Mouse (Mus musculus) C2C12 (cell line): ENCODE measurements around the gene Fam192a. TPM values are rescaled to one million over a fixed set of nuclear protein-coding genes. Genes with fewer than 3 reads are reported as not detected.

Experiments used
- H3K27me3 ChIP-seq: one replicate; pipeline ENCODE4 v1.6.1; 2011; ENCODE audit not compliant: control insufficient read depth, insufficient read depth, insufficient read length
- H3K36me3 ChIP-seq: one replicate; pipeline ENCODE4 v1.6.1; 2011; ENCODE audit not compliant: control insufficient read depth, insufficient read depth
- H3K4me3 ChIP-seq: one replicate; pipeline ENCODE4 v1.5.1; 2011; ENCODE audit warnings: mild to moderate bottlenecking, control low read depth; ENCODE audit not compliant: poor library complexity, insufficient read depth, severe bottlenecking
- H3K79me2 ChIP-seq: one replicate; pipeline ENCODE4 v1.6.1; 2011; ENCODE audit not compliant: control insufficient read depth, insufficient read depth
- H3K79me3 ChIP-seq: one replicate; pipeline ENCODE4 v1.6.1; 2011; ENCODE audit warnings: low read depth, control low read depth
- H3ac ChIP-seq: one replicate; pipeline ENCODE3; 2011; ENCODE audit warnings: low read depth; ENCODE audit not compliant: control insufficient read depth, insufficient read length
- CEBPB ChIP-seq: IDR thresholded peaks from one replicate; pipeline ENCODE4 v1.6.1; 2011; ENCODE audit warnings: low read depth, mild to moderate bottlenecking, control low read depth, moderate library complexity
- CTCF ChIP-seq: IDR thresholded peaks from one replicate; pipeline ENCODE4 v1.5.1; 2011; ENCODE audit not compliant: control insufficient read depth, insufficient read depth, insufficient read length
- FOSL1 ChIP-seq: IDR thresholded peaks from one replicate; pipeline ENCODE4 v1.8.0; 2011; ENCODE audit warnings: mild to moderate bottlenecking, low read length; ENCODE audit not compliant: poor library complexity, insufficient read depth, severe bottlenecking
- MAX ChIP-seq: IDR thresholded peaks from one replicate; pipeline ENCODE4 v1.6.1; 2011; ENCODE audit warnings: mild to moderate bottlenecking, control low read depth
- MYOD1 ChIP-seq: IDR thresholded peaks from one replicate; pipeline ENCODE4 v1.6.1; 2011; ENCODE audit warnings: low read depth; ENCODE audit not compliant: control insufficient read depth, insufficient read length
- MYOG ChIP-seq: IDR thresholded peaks from one replicate; pipeline ENCODE4 v1.6.1; 2011; ENCODE audit not compliant: control insufficient read depth, insufficient read length; ENCODE audit errors: extremely low read depth
- USF1 ChIP-seq: IDR thresholded peaks from one replicate; pipeline ENCODE4 v1.6.1; 2011; ENCODE audit warnings: low read depth, mild to moderate bottlenecking, control low read depth, moderate library complexity
- long read RNA-seq, 2 experiments: library from polyadenylated mRNA; unstranded; transcript quantifications; one replicate each; pipeline ENCODE4 v2.0.0; 2019 to 2020
- polyA plus RNA-seq: library from polyadenylated mRNA; unstranded; fragments of >200 nt; fragmentation: generic; extraction: Trizol; gene quantifications from one replicate; pipeline ENCODE4 v1.2.1, GENCODE M21; 2012; ENCODE audit warnings: missing spikeins

The Fam192a gene
- 23.6 TPM for polyA plus RNA-seq
- long read RNA-seq, experiment 1, transcript Fam192a-201 (8 exons, 2,873 nt): major isoform, 52 of 72 reads
- long read RNA-seq, experiment 1, partial matches to known transcripts: 2 of 72 reads
- long read RNA-seq, experiment 1, other reads (novel, unspliced or antisense): 15 of 72 reads
- long read RNA-seq, experiment 2, transcript Fam192a-201 (8 exons, 2,873 nt): major isoform, 221 of 309 reads
- long read RNA-seq, experiment 2, partial matches to known transcripts: 7 of 309 reads
- long read RNA-seq, experiment 2, other reads (novel, unspliced or antisense): 78 of 309 reads

DNA sequence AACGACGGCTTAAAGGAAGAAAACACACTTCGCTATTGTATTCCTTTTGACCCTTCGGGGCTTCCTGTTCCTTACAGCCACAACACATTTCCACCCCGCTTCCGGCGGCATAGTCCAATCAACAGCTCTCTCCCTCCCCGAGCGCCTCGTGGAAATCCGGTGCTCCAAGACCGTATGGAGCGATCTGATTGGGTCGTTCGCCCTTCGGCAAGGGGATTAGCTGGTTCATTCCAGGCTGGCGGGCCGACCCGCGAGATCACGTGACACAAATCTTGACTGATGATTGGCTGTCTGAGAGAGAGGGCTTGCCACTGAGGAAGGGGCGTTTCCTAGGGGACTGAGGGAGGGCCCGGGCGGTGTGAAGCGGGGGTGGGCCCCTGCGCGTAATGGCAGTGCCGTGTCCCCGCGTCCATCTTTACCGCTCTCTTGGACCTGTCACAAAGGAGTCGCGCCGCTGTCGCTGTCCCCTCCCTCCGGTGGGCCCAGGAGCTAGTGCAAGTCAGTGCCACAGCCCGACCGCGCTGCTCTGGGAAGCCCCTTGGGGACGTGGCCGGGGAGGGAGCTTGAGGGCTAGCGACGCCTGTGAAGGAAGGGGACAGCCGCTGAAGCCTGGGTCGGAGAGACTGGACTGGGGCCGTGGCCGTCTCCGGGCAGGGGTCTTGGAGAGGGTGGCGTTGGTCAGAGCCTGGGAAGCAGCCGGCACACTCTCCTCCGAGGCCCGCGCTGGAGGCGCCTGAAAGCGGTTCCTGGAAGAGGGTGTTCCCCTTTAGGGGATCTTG lies at the start of gene Fam192a, which contains the start of gene Rspry1:
TSS of gene Fam192a (minus strand) at position 391 of the 779 bp plus-strand sequence.
TSS of gene Rspry1 (plus strand) at position 331 of the 779 bp plus-strand sequence.
- TF ChIP-seq MYOD1 (no peak), CTCF (no peak), USF1 (peak; percentile 96), MAX (peak; percentile 90), MYOG (no peak)
- no peaks in the 10 kb centered on the region for H3K27me3 ChIP-seq
- no peaks in the 10 kb centered on the region for H3K36me3 ChIP-seq
- H3K79me3 ChIP-seq: peaks cover 45% of the 10 kb centered on the region
- H3K4me3 ChIP-seq: peak within 1 kb of the TSS; percentile 96
- H3ac ChIP-seq: peak within 1 kb of the TSS; percentile 89
- peaks cover 88% of the 10 kb centered on the region for H3K79me2 ChIP-seq

DNA sequence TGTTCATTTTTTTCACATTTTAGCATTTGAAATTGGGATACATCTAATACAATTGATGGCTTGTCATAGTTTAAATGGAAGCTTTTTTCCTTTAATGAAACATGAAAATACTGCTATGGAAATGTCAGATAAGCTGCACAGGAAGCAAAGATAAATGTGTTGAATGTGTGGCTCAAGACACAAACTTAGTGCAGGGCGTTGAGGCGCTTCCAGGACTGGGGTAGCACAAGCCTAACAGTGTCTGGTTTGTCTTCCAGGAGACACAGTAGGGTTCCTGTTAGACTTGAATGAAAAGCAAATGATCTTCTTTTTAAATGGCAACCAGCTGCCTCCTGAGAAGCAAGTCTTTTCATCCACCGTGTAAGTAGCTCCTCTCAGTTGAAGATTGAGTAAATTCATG lies 47.7 kb upstream of the Fam192a start:
- no peaks in the 10 kb centered on the region for H3K79me2 ChIP-seq
- H3K36me3 ChIP-seq: peaks cover 27% of the 10 kb centered on the region
- no peak overlapping the region for H3K4me3 ChIP-seq
- H3ac ChIP-seq: no peak overlapping the region
- TF ChIP-seq MYOD1 (no peak), MYOG (no peak), CTCF (no peak), FOSL1 (no peak), MAX (no peak), USF1 (no peak), CEBPB (no peak)
- H3K27me3 ChIP-seq: no peaks in the 10 kb centered on the region
- H3K79me3 ChIP-seq: no peaks in the 10 kb centered on the region

DNA sequence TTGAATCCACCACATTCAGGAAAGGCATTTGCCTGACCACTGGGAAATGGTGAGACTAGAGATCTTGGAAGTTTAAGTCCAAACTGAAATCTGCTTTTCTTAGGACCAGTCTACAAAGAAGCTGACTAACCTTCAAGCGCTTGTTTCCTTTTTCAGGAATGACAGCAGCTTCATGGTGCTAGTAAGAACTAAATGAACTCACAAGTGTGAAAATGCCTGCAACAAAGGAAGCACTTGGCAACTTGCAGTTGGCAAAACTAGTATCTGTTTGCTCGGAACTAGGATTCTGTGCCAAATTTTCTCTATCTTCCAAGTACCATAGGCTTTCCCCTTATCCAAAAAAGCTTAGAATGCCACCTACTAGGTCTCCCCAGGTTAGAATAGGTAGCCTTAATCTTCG lies 44.4 kb upstream of the Fam192a start:
- Histone ChIP-seq H3ac (no peak overlapping the region), H3K27me3 (no peaks in the 10 kb centered on the region), H3K36me3 (peaks cover 26% of the 10 kb centered on the region), H3K79me2 (no peaks in the 10 kb centered on the region), H3K4me3 (no peak overlapping the region), H3K79me3 (no peaks in the 10 kb centered on the region)
- TF ChIP-seq CEBPB (no peak), FOSL1 (no peak), MYOD1 (no peak), CTCF (no peak), MYOG (no peak), USF1 (no peak)

DNA sequence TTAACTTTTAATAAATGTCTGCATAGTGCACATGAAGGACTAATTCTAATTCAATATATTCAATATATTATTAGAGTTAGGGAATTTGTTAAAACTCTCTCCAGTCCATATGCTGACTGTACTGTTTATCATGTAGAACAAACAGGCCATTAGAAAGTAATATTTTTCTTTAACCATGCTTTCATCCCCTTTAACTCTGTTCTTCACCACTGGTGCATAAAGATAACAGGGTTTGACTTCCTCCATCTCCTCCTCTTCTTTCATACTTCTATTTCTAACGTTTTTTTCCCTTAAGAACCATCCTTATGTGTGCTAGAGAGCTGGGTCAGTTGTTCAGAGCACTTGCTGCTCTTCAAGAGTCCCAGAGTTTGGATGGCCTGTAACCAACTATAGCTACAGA lies 43.4 kb upstream of the Fam192a start:
- no peaks in the 10 kb centered on the region for H3K79me2 ChIP-seq
- no peaks in the 10 kb centered on the region for H3K79me3 ChIP-seq
- TF ChIP-seq CEBPB: no peak
- TF ChIP-seq USF1: no peak
- no peak for TF ChIP-seq CTCF
- TF ChIP-seq FOSL1: no peak
- no peak for TF ChIP-seq MAX
- no peak for TF ChIP-seq MYOG
- no peak for TF ChIP-seq MYOD1
- no peak overlapping the region for H3K4me3 ChIP-seq
- no peak overlapping the region for H3ac ChIP-seq
- H3K27me3 ChIP-seq: no peaks in the 10 kb centered on the region
- H3K36me3 ChIP-seq: peaks cover 29% of the 10 kb centered on the region

DNA sequence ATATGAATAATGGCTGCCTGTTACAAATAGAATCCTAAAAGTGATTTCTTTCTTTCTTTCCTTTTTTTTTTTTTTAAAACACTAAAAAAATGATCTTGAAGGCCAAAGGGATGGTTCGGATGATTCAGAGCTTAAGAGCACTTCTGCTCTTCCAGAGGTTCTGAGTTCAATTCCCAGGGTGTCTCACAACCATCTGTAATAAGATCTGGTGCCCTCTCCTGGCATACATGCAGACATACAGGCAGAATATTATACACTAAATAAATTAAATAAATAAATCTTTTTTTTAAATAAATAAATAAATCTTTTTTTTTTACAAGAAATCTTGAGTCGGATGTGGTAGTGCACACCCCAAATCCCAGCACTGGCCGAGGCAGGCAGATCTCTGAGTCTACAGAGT lies 40.1 kb upstream of the Fam192a start:
- peaks cover 50% of the 10 kb centered on the region for H3K36me3 ChIP-seq

More for the DNA sequence above, 40.1 kb upstream of the Fam192a start:
- Histone ChIP-seq H3K79me3 (no peaks in the 10 kb centered on the region), H3K79me2 (no peaks in the 10 kb centered on the region), H3K27me3 (no peaks in the 10 kb centered on the region), H3K4me3 (no peak overlapping the region), H3ac (no peak overlapping the region)
- TF ChIP-seq FOSL1: no peak
- no peak for TF ChIP-seq CTCF
- no peak for TF ChIP-seq CEBPB
- no peak for TF ChIP-seq MAX
- no peak for TF ChIP-seq MYOG
- TF ChIP-seq USF1: no peak
- no peak for TF ChIP-seq MYOD1
